Mouse (Mus musculus): ENCODE results near the gene Bbx. TPM values are rescaled to one million over a fixed set of nuclear protein-coding genes. Genes with fewer than 3 reads are reported as not detected.

The Bbx gene
- total and polyA plus RNA-seq, 3 experiments, result 20.6 to 26.2 (median 21.6) TPM

DNA sequence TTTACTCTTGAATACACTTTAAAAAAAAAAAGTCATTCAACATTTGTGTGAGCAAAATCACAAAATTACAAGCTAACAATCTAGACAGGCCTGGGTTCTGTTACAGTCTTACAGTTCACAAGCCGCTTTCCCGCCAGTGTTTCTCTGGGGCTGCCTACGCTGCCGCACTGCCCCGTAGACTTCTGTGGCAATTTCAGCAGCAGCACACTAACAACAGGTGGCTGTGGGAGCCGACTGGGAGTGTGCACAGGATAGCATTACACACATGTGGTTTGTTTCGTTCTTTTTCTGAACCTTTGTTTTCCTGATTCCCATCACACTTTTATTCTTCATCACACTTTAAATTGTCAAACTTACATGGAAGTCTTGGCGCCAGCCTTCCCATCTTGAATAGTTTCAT, 48.6 kb downstream of the Bbx start:
- Histone ChIP-seq H3K9ac (ENCODE audit: insufficient read depth, low read depth) (no peak overlapping the region), H3K27ac (ENCODE audit: insufficient read depth, low read depth) (no peak overlapping the region), H3K27me3 (replicated peaks) (no peaks in the 10 kb centered on the region), H3K79me2 (replicated peaks; ENCODE audit: control insufficient read depth, extremely low read depth, insufficient read depth, poor library complexity, severe bottlenecking) (peaks cover 8% of the 10 kb centered on the region), H3K36me3 (replicated peaks in 1 of 2; ENCODE audit: control insufficient read depth in 1 of 2, insufficient read depth in 1 of 2, low read length in 1 of 2) (peaks cover 0 to 12% of the 10 kb centered on the region in 2 experiments), H3K9me3 (replicated peaks; ENCODE audit: low read length) (no peaks in the 10 kb centered on the region), H3K4me3 (replicated peaks in 1 of 3; ENCODE audit: low read depth in 2 of 3, low read length in 2 of 3, poor library complexity in 1 of 3) (no peak overlapping the region), H3K4me2 (ENCODE audit: insufficient read depth, low read depth, poor library complexity, severe bottlenecking) (no peak overlapping the region), H3K4me1 (ENCODE audit: control insufficient read depth in 1 of 2, insufficient read depth in 2 of 2) (peaks cover 0 to 18% of the 10 kb centered on the region in 2 experiments; a peak in 2 of 4 replicates)
- no peak for DNase-seq (ENCODE audit: extremely low read depth)
- TF ChIP-seq RCOR1 (conservative IDR thresholded peaks at IDR 0.05; ENCODE audit: low read depth, low read length), result no peak
- no peak for TF ChIP-seq UBTF (IDR thresholded peaks at IDR 0.05; ENCODE audit: low read depth, low read length)
- no peak for TF ChIP-seq GABPA (IDR thresholded peaks at IDR 0.05; ENCODE audit: insufficient replicate concordance, low read depth, low read length)
- TF ChIP-seq BHLHE40 (IDR thresholded peaks at IDR 0.05; ENCODE audit: low read depth, low read length), result no peak
- no peak for TF ChIP-seq CHD2 (IDR thresholded peaks at IDR 0.05; ENCODE audit: low read length)
- TF ChIP-seq POLR2AphosphoS2 (IDR thresholded peaks at IDR 0.05; ENCODE audit: low read depth, low read length), result no peak
- TF ChIP-seq POLR2A (IDR thresholded peaks at IDR 0.05; ENCODE audit: low read depth, low read length), result no peak
- no peak for TF ChIP-seq PAX5 (IDR thresholded peaks at IDR 0.05; ENCODE audit: low read length)
- TF ChIP-seq E2F4 (IDR thresholded peaks at IDR 0.05; ENCODE audit: insufficient replicate concordance, low read depth, low read length), result no peak
- TF ChIP-seq ZMIZ1 (IDR thresholded peaks at IDR 0.05; ENCODE audit: low read depth, low read length), result no peak
- TF ChIP-seq SIN3A (IDR thresholded peaks at IDR 0.05; ENCODE audit: low read length), result no peak
- no peak for TF ChIP-seq ZKSCAN1 (IDR thresholded peaks at IDR 0.05; ENCODE audit: borderline replicate concordance, low read depth, low read length)
- no peak for TF ChIP-seq MAX (IDR thresholded peaks at IDR 0.05; ENCODE audit: low read length)
- no peak for TF ChIP-seq ETS1 (conservative IDR thresholded peaks at IDR 0.05; ENCODE audit: low read depth, low read length)
- dilution Hi-C loops (cut with MboI; ENCODE audit: extremely low pct_ligation_motif_present, extremely low pct_unique_long_range_greater_than_20kb, low sequenced_read_pairs), result no loop called here
- in situ Hi-C loops (cut with MboI; ENCODE audit: low pct_ligation_motif_present, low pct_unique_long_range_greater_than_20kb, low sequenced_read_pairs), result no loop called here

DNA sequence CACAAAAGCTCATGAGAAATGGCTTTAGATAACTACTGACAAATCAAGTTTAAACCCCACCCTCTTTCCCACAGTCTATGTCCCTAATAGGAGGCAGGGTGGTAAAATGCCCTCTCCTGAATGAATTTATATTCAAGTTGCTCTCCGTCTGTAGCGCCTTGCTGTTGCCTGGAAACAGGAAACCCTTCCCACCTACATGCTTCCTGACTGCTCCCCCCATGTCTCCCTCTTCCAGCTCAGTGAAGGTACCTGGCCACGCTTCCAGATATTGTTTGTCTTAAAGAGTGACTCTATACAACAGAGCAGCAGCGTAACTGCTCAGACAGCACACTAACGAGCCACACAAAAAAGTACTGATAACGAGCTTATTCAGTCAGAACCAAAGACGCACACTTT, 50.8 kb downstream of the Bbx start:
- Histone ChIP-seq H3K4me2 (ENCODE audit: insufficient read depth, low read depth, poor library complexity, severe bottlenecking) (no peak overlapping the region), H3K79me2 (replicated peaks; ENCODE audit: control insufficient read depth, extremely low read depth, insufficient read depth, poor library complexity, severe bottlenecking) (no peaks in the 10 kb centered on the region; the same call in none of the 2 replicates), H3K9ac (ENCODE audit: insufficient read depth, low read depth) (no peak overlapping the region), H3K36me3 (replicated peaks in 1 of 2; ENCODE audit: control insufficient read depth in 1 of 2, insufficient read depth in 1 of 2, low read length in 1 of 2) (peaks cover 0 to 8% of the 10 kb centered on the region in 2 experiments), H3K4me3 (replicated peaks in 1 of 3; ENCODE audit: low read depth in 2 of 3, low read length in 2 of 3, poor library complexity in 1 of 3) (no peak overlapping the region), H3K4me1 (ENCODE audit: control insufficient read depth in 1 of 2, insufficient read depth in 2 of 2) (peaks cover 0 to 11% of the 10 kb centered on the region in 2 experiments; a peak in 2 of 4 replicates), H3K27ac (ENCODE audit: insufficient read depth, low read depth) (no peak overlapping the region), H3K27me3 (replicated peaks) (no peaks in the 10 kb centered on the region), H3K9me3 (replicated peaks; ENCODE audit: low read length) (no peaks in the 10 kb centered on the region)
- DNase-seq (ENCODE audit: extremely low read depth), result no peak
- dilution Hi-C loops (cut with MboI; ENCODE audit: extremely low pct_ligation_motif_present, extremely low pct_unique_long_range_greater_than_20kb, low sequenced_read_pairs), result no loop called here
- TF ChIP-seq USF1 (IDR thresholded peaks at IDR 0.05; ENCODE audit: low read depth, low read length), result no peak
- in situ Hi-C loops (cut with MboI; ENCODE audit: low pct_ligation_motif_present, low pct_unique_long_range_greater_than_20kb, low sequenced_read_pairs), result no loop called here
